ENCODE assay signal across 10 mouse cellular contexts in the genomic region with DNA sequence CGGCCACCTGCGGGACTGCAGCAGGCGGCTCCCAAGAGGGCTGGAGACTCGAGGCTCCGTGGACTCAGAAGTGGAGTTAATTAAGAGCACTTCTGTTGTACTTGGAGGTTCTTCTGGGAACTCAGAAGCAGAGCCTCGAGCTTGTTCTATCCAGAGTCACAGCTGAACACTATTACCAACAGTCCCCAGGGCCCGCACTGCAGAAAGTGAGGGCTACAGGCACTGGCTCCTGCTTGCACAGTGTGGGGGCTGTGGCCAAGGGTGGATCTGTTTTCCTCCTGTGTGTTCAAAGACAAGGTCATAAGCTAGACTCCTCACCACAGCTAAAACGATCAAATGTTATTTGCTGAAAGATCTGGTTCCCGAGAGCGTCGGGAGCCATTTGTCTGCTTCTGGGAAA. TPM values are rescaled to one million over a fixed set of nuclear protein-coding genes. Genes with fewer than 3 reads are reported as not detected.
DNase-seq lines count a peak whose midpoint lies in the region; ATAC-seq and TF ChIP-seq lines count a peak whose summit lies in the region.
"Had no signal": no experiment of that assay in that cellular context is flagged by ENCODE, and none has a peak within 500 bp of the region (broad histone marks: within the 10 kb centered on the region; RNA-seq: fewer than 3 reads in every experiment).

No protein-coding gene starts in this region.

- H3K9ac ChIP-seq in heart, embryonic 12.5 days = no peak overlapping the region
- no peak overlapping the region for H3K9ac ChIP-seq in embryonic facial prominence, embryonic 15.5 days
- H3K9ac ChIP-seq in limb, embryonic 14.5 days (ENCODE audit: low read depth, low read length, severe bottlenecking) = no peak overlapping the region
- no peak overlapping the region for H3K9ac ChIP-seq in midbrain, embryonic 15.5 days
- H3K9ac ChIP-seq: liver, embryonic 14.5 days had no signal

- no peak for ATAC-seq in heart, embryonic 12.5 days (ENCODE audit: insufficient number of reproducible peaks, low FRiP score)
- peak; percentile 35; the same call in 1 of the 2 replicates for ATAC-seq in embryonic facial prominence, embryonic 15.5 days (ENCODE audit: insufficient number of reproducible peaks, low FRiP score, low TSS enrichment, low read depth)
- peak; percentile 78 for ATAC-seq in limb, embryonic 14.5 days (ENCODE audit: low FRiP score, low read depth)
- no peak; the same call in 1 of the 2 replicates for ATAC-seq in midbrain, embryonic 15.5 days (replicated peaks)
- no peak for ATAC-seq in granulocyte monocyte progenitor cell, adult 5-6 weeks (replicated peaks; ENCODE audit: poor library complexity, severe bottlenecking)

- H3K27me3 ChIP-seq in heart, embryonic 12.5 days (replicated peaks) = no peaks in the 10 kb centered on the region
- no peaks in the 10 kb centered on the region; the same call in 1 of the 2 replicates for H3K27me3 ChIP-seq in E14TG2a.4 (ENCODE audit: insufficient read depth, low read length)
- H3K27me3 ChIP-seq in embryonic facial prominence, embryonic 15.5 days = no peaks in the 10 kb centered on the region
- no peaks in the 10 kb centered on the region for H3K27me3 ChIP-seq in limb, embryonic 14.5 days (ENCODE audit: control insufficient read depth, insufficient read depth, low read length)
- H3K27me3 ChIP-seq in thymus, adult 2 months (ENCODE audit: control insufficient read depth, insufficient read depth, low read length) = no peaks in the 10 kb centered on the region
- H3K27me3 ChIP-seq in midbrain, embryonic 15.5 days (replicated peaks) = no peaks in the 10 kb centered on the region

- peak overlapping the region; percentile 66 for H3K4me2 ChIP-seq in heart, embryonic 12.5 days
- H3K4me2 ChIP-seq in embryonic facial prominence, embryonic 15.5 days (replicated peaks) = 0 out of 2 replicates have a peak overlapping the region, but pooled peaks have one; percentile 30
- H3K4me2 ChIP-seq in limb, embryonic 14.5 days (replicated peaks; ENCODE audit: low read depth, low read length, severe bottlenecking) = peak overlapping the region; percentile 36
- no peak overlapping the region for H3K4me2 ChIP-seq in midbrain, embryonic 15.5 days

- no peak for DNase-seq in heart, adult 9 months (ENCODE audit: low spot score in 2 of 2)
- peak; percentile 21 for DNase-seq in limb, embryonic 14.5 days (ENCODE audit: low spot score)
- DNase-seq in thymus, adult 2 months = no peak

- H3K27ac ChIP-seq in heart, embryonic 12.5 days (ENCODE audit: poor library complexity, severe bottlenecking) = no peak overlapping the region
- H3K27ac ChIP-seq in embryonic facial prominence, embryonic 15.5 days (replicated peaks) = 0 out of 2 replicates have a peak overlapping the region, but pooled peaks have one; percentile 22
- H3K27ac ChIP-seq in limb, embryonic 14.5 days (replicated peaks; ENCODE audit: low read depth, low read length) = peak overlapping the region; percentile 65
- H3K27ac ChIP-seq in thymus, adult 2 months (ENCODE audit: control insufficient read depth, insufficient read depth, low read length) = no peak overlapping the region
- H3K27ac ChIP-seq in midbrain, embryonic 15.5 days = no peak overlapping the region
- H3K27ac ChIP-seq: liver, embryonic 14.5 days had no signal

- WGBS in heart, embryonic 12.5 days = 63% methylated on average over 11 of the region's 11 CpGs
- WGBS in embryonic facial prominence, embryonic 15.5 days = 36% methylated on average over 11 of the region's 11 CpGs
- WGBS in limb, embryonic 14.5 days = 35% methylated on average over 10 of the region's 11 CpGs
- WGBS in thymus, adult 2 months = 84% methylated on average over 11 of the region's 11 CpGs
- 68% methylated on average over 11 of the region's 11 CpGs for WGBS in midbrain, embryonic 15.5 days

- H3K9me3 ChIP-seq in heart, embryonic 12.5 days (replicated peaks) = peaks cover 4% of the 10 kb centered on the region
- no peaks in the 10 kb centered on the region for H3K9me3 ChIP-seq in E14TG2a.4 (ENCODE audit: low read length)
- H3K9me3 ChIP-seq in embryonic facial prominence, embryonic 15.5 days (replicated peaks) = no peaks in the 10 kb centered on the region
- H3K9me3 ChIP-seq in limb, embryonic 14.5 days (ENCODE audit: control insufficient read depth, low read length) = no peaks in the 10 kb centered on the region
- no peaks in the 10 kb centered on the region for H3K9me3 ChIP-seq in midbrain, embryonic 15.5 days
- H3K9me3 ChIP-seq: G1E had no signal

- no peak for TF ChIP-seq CTCF in E14TG2a.4 (conservative IDR thresholded peaks at IDR 0.05; ENCODE audit: low read length)
- no peak for TF ChIP-seq CTCF in thymus, adult 2 months (IDR thresholded peaks at IDR 0.05; ENCODE audit: borderline replicate concordance, control insufficient read depth, extremely low read depth, insufficient read depth, low read length, poor library complexity)

- peaks cover 5% of the 10 kb centered on the region for H3K36me3 ChIP-seq in heart, embryonic 12.5 days
- H3K36me3 ChIP-seq in E14TG2a.4 (ENCODE audit: insufficient read depth, low read length) = peaks cover 11% of the 10 kb centered on the region
- H3K36me3 ChIP-seq in embryonic facial prominence, embryonic 15.5 days = no peaks in the 10 kb centered on the region
- peaks cover 8% of the 10 kb centered on the region; the same call in 1 of the 2 replicates for H3K36me3 ChIP-seq in limb, embryonic 14.5 days (ENCODE audit: control insufficient read depth, insufficient read depth, low read length)
- H3K36me3 ChIP-seq in thymus, adult 2 months (ENCODE audit: control insufficient read depth, insufficient read depth, low read length) = peaks cover 13% of the 10 kb centered on the region
- H3K36me3 ChIP-seq in midbrain, embryonic 15.5 days (replicated peaks) = peaks cover 6% of the 10 kb centered on the region; the same call in 1 of the 2 replicates

- TF ChIP-seq POLR2A in limb, embryonic 14.5 days (IDR thresholded peaks at IDR 0.05; ENCODE audit: borderline replicate concordance, extremely low read depth, insufficient read depth, insufficient read length) = no peak
- TF ChIP-seq POLR2A in thymus, adult 2 months (IDR thresholded peaks at IDR 0.05; ENCODE audit: control insufficient read depth, extremely low read depth, insufficient read depth, low read length, poor library complexity) = no peak

- peaks cover 16% of the 10 kb centered on the region for H3K4me1 ChIP-seq in heart, embryonic 12.5 days (replicated peaks)
- H3K4me1 ChIP-seq in E14TG2a.4 (replicated peaks; ENCODE audit: low read depth, low read length) = peaks cover 42% of the 10 kb centered on the region
- H3K4me1 ChIP-seq in embryonic facial prominence, embryonic 15.5 days = peaks cover 36% of the 10 kb centered on the region
- H3K4me1 ChIP-seq in limb, embryonic 14.5 days (ENCODE audit: control insufficient read depth, insufficient read depth, low read length) = peaks cover 19% of the 10 kb centered on the region
- H3K4me1 ChIP-seq in thymus, adult 2 months (replicated peaks; ENCODE audit: control insufficient read depth, insufficient read depth, low read length) = no peaks in the 10 kb centered on the region
- peaks cover 13% of the 10 kb centered on the region for H3K4me1 ChIP-seq in midbrain, embryonic 15.5 days

- no peak overlapping the region for H3K4me3 ChIP-seq in heart, embryonic 12.5 days
- peak overlapping the region; percentile 54 for H3K4me3 ChIP-seq in E14TG2a.4 (replicated peaks; ENCODE audit: low read length)
- H3K4me3 ChIP-seq in embryonic facial prominence, embryonic 15.5 days (replicated peaks) = no peak overlapping the region
- H3K4me3 ChIP-seq in limb, embryonic 14.5 days (replicated peaks; ENCODE audit: low read length) = no peak overlapping the region
- no peak overlapping the region for H3K4me3 ChIP-seq in thymus, adult 2 months (ENCODE audit: control insufficient read depth, insufficient read depth, low read length)
- no peak overlapping the region for H3K4me3 ChIP-seq in midbrain, embryonic 15.5 days

RNA-seq across cellular contexts. Expression of a gene that starts 38.9 kb away (rescaled TPM):
- 293 and 296 TPM in 2 replicates for polyA plus RNA-seq in heart, embryonic 12.5 days (2016; fragmentation: Nextera tagmentation; extraction: Ambion mirVana)
- 232 and 243 TPM in 2 replicates for polyA plus RNA-seq in embryonic facial prominence, embryonic 15.5 days (2015; fragmentation: Nextera tagmentation; extraction: Ambion mirVana)
- polyA plus RNA-seq in limb, embryonic 14.5 days (2012; rRNA removed) = 105 and 201 TPM in 2 replicates
- polyA plus RNA-seq in limb, embryonic 14.5 days (2014; fragmentation: Nextera tagmentation; extraction: Ambion mirVana) = 267 and 293 TPM in 2 replicates
- polyA plus RNA-seq in thymus, adult 2 months (2012; rRNA removed) = 47.6 and 50.1 TPM in 2 replicates
- polyA plus RNA-seq in midbrain, embryonic 15.5 days (2015; fragmentation: Nextera tagmentation; extraction: Ambion mirVana) = 235 and 241 TPM in 2 replicates
- total RNA-seq in granulocyte monocyte progenitor cell, adult 5-6 weeks (2014; fragmentation: Nextera tagmentation) = 133 and 145 TPM in 2 replicates
- total RNA-seq in granulocyte monocyte progenitor cell, adult 5-6 weeks (2017) = 94.4 and 114 TPM in 2 replicates

Comparison
In these comparisons a context has a peak if more than half of its experiments do, and no peak if none do; other contexts are left out.
1. ATAC-seq: peak in embryonic facial prominence, embryonic 15.5 days (single experiment) and limb, embryonic 14.5 days (single experiment); none in heart, embryonic 12.5 days (single experiment), midbrain, embryonic 15.5 days (single experiment) and granulocyte monocyte progenitor cell, adult 5-6 weeks (single experiment).
2. H3K27ac ChIP-seq: peak in embryonic facial prominence, embryonic 15.5 days (single experiment) and limb, embryonic 14.5 days (single experiment); none in heart, embryonic 12.5 days (single experiment), thymus, adult 2 months (single experiment) and midbrain, embryonic 15.5 days (single experiment).